Mouse (Mus musculus) olfactory bulb, adult 2 months (tissue): ENCODE measurements around the gene Gm11020.

Experiments used
- CTCF ChIP-seq: fragments of 200-500 bp; IDR thresholded peaks from 2 replicates; pipeline ENCODE4 v1.5.1; 2012; ENCODE audit warnings: low read depth, mild to moderate bottlenecking, low read length, moderate library complexity; ENCODE audit not compliant: insufficient read depth
- POLR2A ChIP-seq: fragments of 200-500 bp; IDR thresholded peaks from 2 replicates; pipeline ENCODE4 v1.6.1; 2012; ENCODE audit warnings: mild to moderate bottlenecking, low read depth, low read length, moderate library complexity; ENCODE audit not compliant: insufficient read depth

DNA sequence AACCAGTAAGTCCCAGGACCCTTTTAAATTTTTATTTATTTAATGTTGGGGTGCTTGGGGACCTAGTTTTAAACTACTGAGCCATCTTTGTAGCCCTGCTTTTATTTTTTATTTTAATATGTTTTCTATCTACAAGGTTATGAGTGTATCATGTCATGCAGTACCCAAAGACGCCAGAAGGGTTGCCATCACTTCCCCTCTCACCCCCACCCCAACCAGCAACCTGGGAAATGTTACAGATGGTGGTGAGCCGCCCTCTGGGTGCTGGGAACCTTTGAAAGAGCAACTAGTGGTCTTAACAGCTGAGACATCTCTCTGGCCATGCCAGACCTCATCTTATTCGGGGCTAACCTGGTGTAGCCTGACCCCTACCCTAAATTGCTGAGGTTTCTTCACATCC is 16.5 kb downstream of the Gm11020 start:
- TF ChIP-seq CTCF (no peak), POLR2A (no peak)
